Mouse (Mus musculus) forebrain, embryonic 16.5 days (tissue): ENCODE data around the gene Dnajc12. TPM values are rescaled to one million over a fixed set of nuclear protein-coding genes. Genes with fewer than 3 reads are reported as not detected.

Experiments
- polyA plus RNA-seq: library from polyadenylated mRNA; unstranded; fragments of >200 nt; fragmentation: Nextera tagmentation; extraction: Ambion mirVana; gene quantifications from 2 replicates; pipeline ENCODE4 v1.2.1, GENCODE M21; 2015

Dnajc12 gene
- polyA plus RNA-seq, 1 experiment from 2014 or later: 6.9 TPM

Other genes starting within 250 kb of the Dnajc12 start
- 0.14 TPM in 2 replicates for gene Mypn, start 178.5 kb upstream of the Dnajc12 start, polyA plus RNA-seq
- gene Herc4, start 138.6 kb upstream of the Dnajc12 start, polyA plus RNA-seq: 33.1 and 37.7 TPM in 2 replicates
- gene Sirt1, start 739 bp upstream of the Dnajc12 start, polyA plus RNA-seq: 4.2 and 5.2 TPM in 2 replicates
- not detected in 2 replicates for gene Gm7075, start 39.3 kb downstream of the Dnajc12 start, polyA plus RNA-seq
- gene Ctnna3, start 47.7 kb downstream of the Dnajc12 start, polyA plus RNA-seq: 0.81 and 1.1 TPM in 2 replicates